Mouse (Mus musculus): ENCODE results near the gene Emc6.
A peak's percentile ranks its signal among the peaks of the same experiment; 100 is the strongest.

The Emc6 gene

GRCm38 (mm10) chr11:73172186-73172585, 4.7 kb downstream of the Emc6 start:
- peak; percentile 79 for DNase-seq

GRCm38 (mm10) chr11:73169231-73169630, 7.6 kb downstream of the Emc6 start:
- peak; percentile 68 for DNase-seq

GRCm38 (mm10) chr11:73168576-73168975, 8.3 kb downstream of the Emc6 start:
- no peak for DNase-seq

DNA sequence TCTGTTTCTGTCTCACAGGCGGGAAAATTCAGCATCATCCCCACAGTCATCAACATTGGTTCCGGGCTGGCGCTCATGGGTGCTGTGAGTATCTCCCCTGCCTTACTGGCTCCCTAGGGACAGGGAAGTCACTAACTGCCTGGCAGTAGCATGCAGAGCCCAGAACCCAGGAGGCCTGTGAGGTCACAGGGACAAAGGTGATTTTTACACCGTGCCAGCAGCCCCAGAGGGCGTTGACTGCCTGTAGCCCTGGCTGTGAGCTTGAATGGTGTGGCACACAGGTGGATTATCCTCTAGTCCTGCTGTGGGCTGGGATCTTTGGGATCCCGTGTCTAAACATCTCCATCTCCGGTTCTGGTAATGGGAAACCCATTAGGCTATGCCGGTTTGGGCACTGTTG, 8.8 kb downstream of the Emc6 start:
- no peak for DNase-seq

DNA sequence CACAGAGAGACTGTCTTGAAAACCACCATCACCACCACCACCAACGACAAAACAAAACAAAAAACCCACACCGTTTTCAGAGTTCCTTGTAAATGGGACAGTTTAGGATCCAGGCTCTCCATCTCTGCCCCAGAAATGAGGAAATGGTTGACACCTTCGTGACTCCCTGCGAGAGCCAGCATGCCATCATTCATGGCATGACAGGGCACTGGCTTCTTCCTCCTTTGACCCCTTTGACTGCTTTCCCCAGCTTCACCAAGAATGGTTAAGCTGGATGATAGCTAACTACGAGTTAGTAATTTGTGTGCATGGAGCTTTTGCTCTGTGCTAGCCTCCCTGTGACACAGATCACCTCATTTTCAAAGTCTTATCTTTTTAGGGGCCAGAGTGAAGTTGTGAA, 14.6 kb downstream of the Emc6 start:
- DNase-seq, result no peak

DNA sequence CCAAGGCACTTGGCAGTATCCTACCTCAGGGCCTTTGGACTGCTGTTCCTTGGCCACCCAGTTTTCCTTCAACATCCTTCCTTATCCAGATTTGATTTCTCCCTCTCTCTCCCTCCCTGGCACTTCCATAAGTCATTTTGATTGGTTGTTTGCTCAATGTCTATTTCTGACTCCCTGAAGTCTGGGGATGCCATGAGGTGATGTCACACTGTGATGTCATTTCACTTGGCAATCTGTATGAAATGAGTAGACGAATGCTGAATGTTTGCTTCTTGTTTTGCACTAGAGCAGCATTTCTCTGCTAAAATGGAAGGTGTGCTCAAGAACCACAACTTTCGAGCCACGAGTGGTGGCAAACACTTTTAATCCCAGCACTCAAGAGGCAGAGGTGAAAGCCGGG, 15.2 kb downstream of the Emc6 start:
- DNase-seq, result no peak

DNA sequence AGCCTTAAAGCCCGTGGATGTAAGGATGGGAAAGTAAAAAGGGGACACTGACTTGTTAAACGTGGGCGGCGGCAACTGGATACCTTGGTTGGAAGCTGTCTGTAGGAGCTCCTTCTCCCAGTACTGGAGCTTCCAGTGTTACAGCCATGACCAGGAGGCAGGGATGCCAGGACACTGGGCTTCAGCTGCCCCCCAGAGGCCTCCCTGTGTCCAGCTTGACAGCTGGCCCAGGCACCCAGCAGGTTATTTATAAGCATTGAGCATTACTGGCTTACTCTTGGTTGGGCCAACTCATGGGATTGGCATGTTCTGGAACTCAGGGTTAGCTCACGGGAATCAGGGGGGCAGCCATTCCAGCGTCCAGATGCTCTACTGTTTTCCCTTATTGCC, 16.0 kb downstream of the Emc6 start:
- peak; percentile 48 for DNase-seq

DNA sequence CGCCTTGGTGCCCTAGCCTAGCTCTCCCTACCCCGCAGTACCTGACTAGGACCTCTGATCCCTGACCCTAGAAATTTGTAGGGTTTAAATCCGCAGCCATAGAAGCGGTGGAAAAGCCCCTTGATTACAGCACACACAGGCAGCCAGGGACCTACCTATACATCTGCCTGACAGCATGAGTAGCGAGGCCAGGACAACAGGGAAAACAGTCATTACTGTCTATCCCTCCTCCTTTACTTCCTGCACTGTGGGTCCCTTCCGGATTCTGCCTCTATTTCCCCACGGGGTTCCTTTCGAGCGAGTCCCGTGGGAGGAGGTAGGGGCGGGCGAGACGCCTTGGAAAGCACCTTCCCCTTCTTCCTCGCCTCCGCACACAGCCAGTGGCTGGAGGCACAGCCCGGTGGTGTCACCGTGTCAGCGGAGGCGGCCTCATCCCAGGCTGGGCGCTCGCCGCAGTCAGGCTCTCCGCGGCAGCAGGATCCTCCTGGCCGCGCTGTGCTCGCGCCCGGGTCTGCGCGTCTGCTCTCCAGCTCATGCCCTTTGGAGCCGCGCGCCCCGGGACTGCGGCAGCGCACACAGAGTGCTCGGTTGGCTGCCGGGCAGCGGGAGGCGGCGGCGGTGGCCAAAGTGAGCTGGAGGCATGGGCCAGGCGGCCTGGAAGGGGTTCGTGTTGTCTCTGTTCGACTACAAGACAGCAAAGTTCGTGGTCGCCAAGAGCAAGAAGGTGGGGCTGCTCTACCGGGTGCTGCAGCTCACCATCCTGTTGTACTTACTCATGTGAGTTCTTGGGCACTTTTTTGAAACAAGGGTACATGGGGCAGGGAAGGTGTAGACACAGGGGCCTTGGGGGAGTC, 16.7 kb downstream of the Emc6 start, which contains the start of gene P2rx5:
P2rx5 (plus strand) TSS at position 465 of the 854 bp plus-strand sequence.
- peak; percentile 41 for DNase-seq

DNA sequence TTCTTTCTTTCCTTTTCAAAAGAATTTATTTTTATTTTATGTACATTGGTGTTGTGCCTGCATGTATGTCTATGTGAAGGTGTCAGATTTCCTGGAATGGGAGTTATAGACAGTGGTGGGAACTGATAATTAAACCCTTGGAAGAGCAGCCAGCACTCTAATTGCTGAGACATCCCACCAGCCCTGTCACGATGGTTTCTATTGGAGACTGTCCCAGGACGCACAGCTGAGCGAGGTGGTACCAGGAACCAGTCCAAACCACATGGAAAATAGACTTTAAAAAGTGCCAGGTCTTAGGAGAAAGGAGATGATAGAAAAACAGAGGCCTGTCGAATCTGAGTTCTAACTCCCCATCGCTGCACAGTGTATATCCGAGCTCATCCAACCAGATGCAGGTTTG, 21.8 kb downstream of the Emc6 start:
- no peak for DNase-seq

DNA sequence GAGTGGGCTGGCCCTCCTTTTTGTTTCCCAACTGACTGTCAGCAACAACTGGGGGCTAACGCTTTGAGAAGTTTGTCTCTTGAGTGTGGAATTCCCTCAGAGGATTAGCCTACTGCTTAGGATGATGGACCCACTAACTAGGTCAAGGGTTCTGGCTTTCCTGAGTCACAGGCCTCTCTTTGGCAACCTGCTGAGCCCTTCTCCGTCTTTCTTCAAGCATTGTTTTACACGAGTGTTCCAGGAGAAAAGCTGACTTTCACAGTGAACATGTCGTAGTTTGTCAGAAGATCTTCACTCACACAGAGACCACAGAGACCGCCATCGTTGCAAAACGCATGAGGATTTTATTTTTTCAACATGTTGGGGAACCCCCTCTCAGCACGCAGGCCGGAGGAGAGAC, 28.6 kb downstream of the Emc6 start:
- DNase-seq, result no peak

DNA sequence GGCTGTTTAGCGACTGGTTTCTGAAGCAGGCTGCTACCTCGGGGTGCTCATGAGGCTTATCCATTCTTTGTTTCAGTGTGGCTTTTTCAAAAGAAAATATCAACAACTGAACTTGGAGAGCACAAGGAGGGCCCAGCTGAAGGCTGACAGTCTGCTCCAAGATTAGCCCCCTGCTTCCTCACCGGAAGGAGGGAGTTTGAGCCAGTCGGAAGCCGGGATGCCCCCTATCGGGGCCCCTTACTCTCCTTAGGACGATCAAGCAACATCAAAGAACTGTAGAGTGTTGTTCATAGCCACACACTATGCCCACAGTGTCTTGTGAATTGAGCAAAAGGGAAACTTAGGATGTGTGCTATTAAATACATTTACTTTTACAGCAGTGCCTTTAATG, 29.9 kb downstream of the Emc6 start:
- no peak for DNase-seq

- DNase-seq, result no peak
Observed at GRCm38 (mm10) chr11:73146026-73146974, 30.5 kb downstream of the Emc6 start.

DNA sequence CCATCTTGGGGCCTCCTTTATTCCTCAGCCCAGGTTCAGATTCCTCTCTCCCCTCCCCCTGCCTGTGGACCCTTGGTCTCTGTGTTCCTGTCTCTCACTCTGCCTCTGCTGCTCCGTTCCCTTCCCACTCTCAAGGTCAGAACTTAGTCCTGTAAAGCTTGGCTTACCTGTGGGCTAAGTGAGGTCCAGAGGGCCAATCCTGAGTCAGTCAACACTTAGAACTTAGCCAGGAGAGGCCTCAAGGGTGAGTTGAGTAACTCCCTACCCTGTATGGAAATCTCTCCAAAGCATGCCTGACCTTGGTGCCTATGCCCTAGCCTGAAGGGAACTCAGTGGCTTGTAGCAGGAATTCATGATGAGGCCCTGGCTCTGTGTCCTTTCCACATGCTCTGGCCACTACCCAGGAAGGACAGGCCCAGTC, 32.6 kb downstream of the Emc6 start:
- DNase-seq, result peak; percentile 20

- peak; percentile 95 for DNase-seq
Observed at GRCm38 (mm10) chr11:73137591-73138501, 39.0 kb downstream of the Emc6 start, which contains the start of gene Haspin. TSS of gene Haspin (minus strand) at chr11:73138294.

GRCm38 (mm10) chr11:73137116-73137515, 39.7 kb downstream of the Emc6 start:
- DNase-seq, result no peak

DNA sequence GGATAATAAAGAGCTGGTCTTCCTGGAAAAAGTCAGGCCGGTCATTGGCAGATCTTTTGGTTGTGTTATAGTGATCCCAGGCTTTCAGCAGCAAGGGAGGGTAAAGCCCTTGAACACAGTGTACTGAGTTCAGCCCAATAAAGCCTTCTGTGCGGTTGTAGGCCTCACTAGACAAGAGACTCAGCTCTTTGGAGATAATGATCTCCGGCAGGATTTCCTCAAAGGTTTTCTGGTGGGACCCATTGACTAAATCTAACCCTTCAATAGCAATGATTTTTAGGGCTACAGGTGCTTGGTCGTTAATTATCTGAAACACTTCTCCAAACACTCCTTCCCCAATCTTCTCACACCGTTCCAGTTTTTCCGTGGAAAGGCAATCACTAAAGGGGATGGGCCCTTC, 40.2 kb downstream of the Emc6 start:
- DNase-seq, result no peak

DNA sequence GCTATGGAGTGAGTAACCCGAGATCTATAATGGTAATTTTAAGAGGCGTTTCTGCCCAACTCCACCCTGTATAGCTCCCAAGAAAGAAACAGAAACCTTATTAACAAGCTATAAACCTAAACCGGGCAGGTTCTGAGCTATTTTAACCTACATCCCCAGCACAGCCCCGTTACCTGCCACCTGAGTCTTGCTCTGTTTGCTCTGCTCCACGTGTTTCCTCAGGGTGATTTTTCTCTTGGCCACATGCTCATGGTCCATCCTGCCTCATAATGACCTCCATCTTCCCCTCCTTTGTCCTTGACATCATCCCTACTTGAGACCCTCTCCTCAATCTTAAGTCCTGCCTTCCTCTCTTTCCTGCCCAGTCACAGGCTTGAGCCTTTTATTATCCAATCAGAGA, 42.6 kb downstream of the Emc6 start:
- DNase-seq, result no peak

DNA sequence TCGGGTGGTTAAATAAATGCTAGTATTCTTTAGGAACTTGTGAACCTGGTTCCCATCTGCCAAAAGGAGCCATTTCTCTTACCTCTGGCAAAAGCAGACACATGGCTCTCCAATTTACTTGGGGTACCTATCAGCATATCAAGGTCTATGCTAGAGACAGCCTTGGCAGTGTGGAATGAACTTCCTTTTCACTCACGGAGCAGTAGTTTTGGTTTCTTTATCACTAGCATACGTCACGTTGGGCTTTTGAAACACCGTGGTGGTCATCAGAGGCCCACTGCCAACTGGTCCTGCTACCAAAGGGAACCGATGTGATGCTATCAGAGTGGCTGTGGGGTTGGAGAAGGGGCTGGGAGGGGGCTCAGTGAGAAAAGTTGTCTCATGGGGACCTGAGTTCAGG, 43.8 kb downstream of the Emc6 start:
- no peak for DNase-seq

- peak; percentile 17 for DNase-seq
Observed at GRCm38 (mm10) chr11:73131020-73131419, 45.8 kb downstream of the Emc6 start.

- no peak for DNase-seq
Observed at GRCm38 (mm10) chr11:73126495-73126894, 50.3 kb downstream of the Emc6 start.

Measured in lung, postnatal 14 days (tissue).